Mouse (Mus musculus) lung, embryonic 15.5 days (tissue): ENCODE results near the gene Adprhl2. TPM values are rescaled to one million over a fixed set of nuclear protein-coding genes. Genes with fewer than 3 reads are reported as not detected.
A peak's percentile ranks its signal among the peaks of the same experiment; 100 is the strongest.

Source experiments
- ATAC-seq: fragments of 200-750 bp; cut with Nextera tagmentation; 2 replicates; pipeline ENCODE4 v1.8.0; 2017; ENCODE audit warnings: moderate number of reproducible peaks, borderline replicate concordance; ENCODE audit not compliant: low FRiP score, low TSS enrichment; ENCODE audit errors: extremely low read depth
- H3K27ac ChIP-seq: fragments of 300-500 bp; sonication (generic); 2 replicates; pipeline ENCODE4 v1.5.1; 2015; ENCODE audit warnings: moderate library complexity, mild to moderate bottlenecking, inconsistent platforms
- H3K27me3 ChIP-seq: fragments of 300-500 bp; sonication (generic); 2 replicates; pipeline ENCODE4 v1.6.1; 2015; ENCODE audit warnings: inconsistent platforms
- H3K36me3 ChIP-seq: fragments of 300-500 bp; sonication (generic); 2 replicates; pipeline ENCODE4 v1.6.1; 2015; ENCODE audit warnings: inconsistent platforms
- H3K4me1 ChIP-seq: fragments of 300-500 bp; sonication (generic); 2 replicates; pipeline ENCODE4 v1.6.1; 2015; ENCODE audit warnings: inconsistent platforms
- H3K4me2 ChIP-seq: fragments of 300-500 bp; sonication (generic); 2 replicates; pipeline ENCODE4 v1.6.1; 2015; ENCODE audit warnings: inconsistent platforms, mild to moderate bottlenecking, moderate library complexity
- H3K4me3 ChIP-seq: fragments of 300-500 bp; sonication (generic); 2 replicates; pipeline ENCODE4 v1.5.1; 2015; ENCODE audit warnings: mild to moderate bottlenecking, inconsistent platforms
- H3K9ac ChIP-seq: fragments of 300-500 bp; sonication (generic); 2 replicates; pipeline ENCODE4 v1.6.1; 2015; ENCODE audit warnings: inconsistent platforms
- H3K9me3 ChIP-seq: fragments of 300-500 bp; sonication (generic); 2 replicates; pipeline ENCODE4 v1.6.1; 2016; ENCODE audit warnings: inconsistent platforms
- WGBS: fragments of 180-500 bp; shearing (Covaris S2); methylation state at CpG from one replicate; pipeline ENCODE4 v1.1.7; 2015; 5-methylcytosine and 5-hydroxymethylcytosine counted together
- polyA plus RNA-seq: library from polyadenylated mRNA; unstranded; fragments of >200 nt; fragmentation: Nextera tagmentation; extraction: Ambion mirVana; gene quantifications from 2 replicates; pipeline ENCODE4 v1.2.1, GENCODE M21; 2015

Adprhl2 gene
- polyA plus RNA-seq, 1 experiment from 2014 or later: 68.6 TPM

- Histone ChIP-seq H3K27ac (no peak overlapping the region), H3K9me3 (no peaks in the 10 kb centered on the region), H3K4me3 (peak overlapping the region; percentile 49), H3K36me3 (no peaks in the 10 kb centered on the region), H3K27me3 (peaks cover 46% of the 10 kb centered on the region), H3K4me2 (peak overlapping the region; percentile 87), H3K4me1 (peaks cover 22% of the 10 kb centered on the region), H3K9ac (no peak overlapping the region)
- ATAC-seq: peak; percentile 53; the same call in 1 of the 2 replicates
- whole genome bisulfite sequencing: 16% methylated on average over 11 of the region's 11 CpGs
These were observed 34.1 kb downstream of the Adprhl2 start for GRCm38 (mm10) chr4:126287302-126287995.

DNA sequence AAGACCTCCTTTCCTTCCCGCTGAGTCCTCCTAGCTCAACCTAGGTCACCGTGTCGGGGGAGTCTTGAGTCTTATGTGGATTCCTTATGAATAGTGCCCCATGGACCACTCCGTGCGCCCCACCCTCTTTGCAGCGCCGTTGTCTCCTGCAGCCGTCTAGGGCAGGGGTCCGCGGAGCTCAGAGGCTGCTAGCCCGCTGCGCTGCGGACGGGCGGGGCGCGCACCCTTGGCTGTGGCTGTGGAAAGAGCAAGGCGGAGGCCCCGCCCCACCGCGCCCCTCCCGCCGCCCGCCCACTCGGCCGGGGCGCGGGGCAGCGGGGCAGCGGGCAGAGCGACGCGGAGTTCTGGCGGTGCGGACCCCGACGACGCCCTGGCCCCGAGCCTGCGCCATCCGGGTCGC is 35.0 kb downstream of the Adprhl2 start, which contains the start of gene Col8a2:
Col8a2 (plus strand) TSS at position 302 of the 400 bp plus-strand sequence.
- peaks cover 46% of the 10 kb centered on the region for H3K27me3 ChIP-seq
- no peaks in the 10 kb centered on the region for H3K9me3 ChIP-seq
- H3K4me1 ChIP-seq: peaks cover 25% of the 10 kb centered on the region
- peak; percentile 68 for ATAC-seq
- peak within 1 kb of the TSS; percentile 49 for H3K4me3 ChIP-seq
- H3K27ac ChIP-seq: no peak within 1 kb of the TSS
- H3K4me2 ChIP-seq: peak within 1 kb of the TSS; percentile 87
- H3K9ac ChIP-seq: peak within 1 kb of the TSS; percentile 42; the same call in 1 of the 2 replicates
- WGBS: 1% methylated on average over 31 of the region's 42 CpGs
- H3K36me3 ChIP-seq: no peaks in the 10 kb centered on the region

- 69% methylated on average over 8 of the region's 8 CpGs for WGBS
- H3K27me3 ChIP-seq: peaks cover 34% of the 10 kb centered on the region
- H3K4me2 ChIP-seq: no peak overlapping the region
- no peak overlapping the region for H3K9ac ChIP-seq
- no peaks in the 10 kb centered on the region for H3K9me3 ChIP-seq
- no peak for ATAC-seq
- H3K4me1 ChIP-seq: peaks cover 20% of the 10 kb centered on the region
- no peak overlapping the region for H3K27ac ChIP-seq
- no peak overlapping the region for H3K4me3 ChIP-seq
- H3K36me3 ChIP-seq: no peaks in the 10 kb centered on the region
These were observed 37.9 kb downstream of the Adprhl2 start for GRCm38 (mm10) chr4:126283582-126283981.

- Histone ChIP-seq H3K27me3 (peaks cover 16% of the 10 kb centered on the region), H3K9me3 (no peaks in the 10 kb centered on the region), H3K36me3 (no peaks in the 10 kb centered on the region), H3K4me3 (no peak overlapping the region), H3K4me2 (no peak overlapping the region), H3K9ac (no peak overlapping the region), H3K27ac (no peak overlapping the region), H3K4me1 (peaks cover 8% of the 10 kb centered on the region)
- ATAC-seq: no peak
- WGBS: 47% methylated on average over 9 of the region's 9 CpGs
These were observed 39.8 kb downstream of the Adprhl2 start for GRCm38 (mm10) chr4:126281706-126282105.

DNA sequence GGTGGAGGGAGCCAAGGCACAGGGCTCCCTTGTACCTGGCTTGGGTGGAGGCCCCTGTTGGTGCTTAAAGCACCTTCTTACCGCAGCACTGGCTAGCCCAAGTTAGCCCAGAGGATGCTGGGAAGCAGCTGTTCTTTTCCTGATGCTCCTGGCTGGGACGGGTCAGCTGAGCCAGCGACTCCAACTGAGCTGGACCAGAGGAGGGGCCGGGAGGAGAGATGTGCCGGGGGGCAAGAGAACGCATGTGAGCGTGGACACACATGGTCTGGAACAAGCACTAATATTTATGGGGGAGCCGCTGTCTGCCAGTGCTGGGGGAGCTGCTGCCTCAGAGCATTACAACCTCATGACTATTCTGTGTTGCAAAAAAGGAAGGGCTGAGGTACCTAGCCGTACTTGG is 42.5 kb downstream of the Adprhl2 start:
- H3K4me1 ChIP-seq: 0 out of 2 replicates have a peak, but pooled peaks cover 2% of the 10 kb centered on the region
- H3K4me2 ChIP-seq: no peak overlapping the region
- H3K27me3 ChIP-seq: no peaks in the 10 kb centered on the region
- H3K4me3 ChIP-seq: no peak overlapping the region
- no peaks in the 10 kb centered on the region for H3K9me3 ChIP-seq
- H3K9ac ChIP-seq: no peak overlapping the region
- 67% methylated on average over 9 of the region's 9 CpGs for WGBS
- no peak overlapping the region for H3K27ac ChIP-seq
- H3K36me3 ChIP-seq: peaks cover 13% of the 10 kb centered on the region
- ATAC-seq: no peak

GRCm38 (mm10) chr4:126278565-126278915 is 43.0 kb downstream of the Adprhl2 start:
- Histone ChIP-seq H3K4me2 (no peak overlapping the region), H3K27me3 (no peaks in the 10 kb centered on the region), H3K9ac (no peak overlapping the region), H3K4me1 (0 out of 2 replicates have a peak, but pooled peaks cover 2% of the 10 kb centered on the region), H3K27ac (no peak overlapping the region), H3K36me3 (peaks cover 17% of the 10 kb centered on the region), H3K4me3 (no peak overlapping the region), H3K9me3 (no peaks in the 10 kb centered on the region)
- WGBS: 35% methylated on average over 9 of the region's 9 CpGs
- no peak for ATAC-seq

- Histone ChIP-seq H3K9me3 (no peaks in the 10 kb centered on the region), H3K4me3 (no peak overlapping the region), H3K9ac (no peak overlapping the region), H3K36me3 (peaks cover 21% of the 10 kb centered on the region), H3K4me2 (peak overlapping the region; percentile 34), H3K4me1 (0 out of 2 replicates have a peak, but pooled peaks cover 2% of the 10 kb centered on the region), H3K27ac (no peak overlapping the region), H3K27me3 (no peaks in the 10 kb centered on the region)
- WGBS: 11% methylated on average over 13 of the region's 13 CpGs
- no peak for ATAC-seq
These were observed 43.5 kb downstream of the Adprhl2 start for GRCm38 (mm10) chr4:126277906-126278564.

DNA sequence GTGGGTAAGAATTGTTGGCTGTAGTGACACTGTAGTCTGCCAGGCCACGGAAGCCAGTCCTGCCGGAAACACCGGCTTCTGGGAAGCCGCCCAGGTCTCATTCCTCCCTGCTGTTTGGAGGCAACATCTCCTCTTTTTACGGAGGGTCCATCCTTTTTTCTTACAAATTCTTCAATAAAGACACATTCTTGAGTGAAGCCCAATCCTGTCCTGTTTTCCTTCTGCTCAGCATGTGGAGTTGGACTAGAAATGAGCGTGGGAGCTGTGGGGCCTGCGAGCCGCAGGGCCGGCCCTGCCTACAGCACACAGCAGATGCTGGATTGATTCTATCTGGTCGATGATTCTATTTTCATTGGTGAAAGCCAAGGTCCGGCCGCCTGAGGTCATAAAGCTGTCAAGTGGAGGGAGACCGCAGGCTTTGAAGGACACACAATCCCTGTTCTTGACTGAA is 45.8 kb downstream of the Adprhl2 start:
- H3K27ac ChIP-seq: no peak overlapping the region
- H3K4me1 ChIP-seq: no peaks in the 10 kb centered on the region
- no peak for ATAC-seq
- no peaks in the 10 kb centered on the region for H3K9me3 ChIP-seq
- no peak overlapping the region for H3K4me3 ChIP-seq
- H3K27me3 ChIP-seq: no peaks in the 10 kb centered on the region
- H3K36me3 ChIP-seq: peaks cover 26% of the 10 kb centered on the region
- no peak overlapping the region for H3K4me2 ChIP-seq
- H3K9ac ChIP-seq: no peak overlapping the region
- WGBS: 83% methylated on average over 13 of the region's 13 CpGs

DNA sequence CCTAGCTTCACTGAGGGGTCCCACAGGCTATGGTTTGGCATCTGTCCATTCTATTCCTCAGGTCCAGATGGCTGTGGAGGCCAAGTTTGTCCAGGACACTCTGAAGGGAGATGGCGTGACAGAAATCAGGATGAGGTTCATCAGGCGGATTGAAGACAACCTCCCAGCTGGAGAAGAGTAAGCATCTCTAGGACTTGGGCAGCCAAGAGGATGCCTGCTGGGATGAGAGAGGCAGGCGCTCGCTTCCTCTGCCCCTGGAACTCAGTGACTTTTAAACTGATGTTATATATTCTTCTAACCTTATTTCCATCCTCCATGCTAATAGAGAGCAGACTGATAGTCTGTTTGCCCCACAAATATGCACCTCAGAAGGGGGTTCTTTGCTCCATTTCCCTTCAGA is 46.4 kb downstream of the Adprhl2 start:
- Histone ChIP-seq H3K36me3 (peaks cover 26% of the 10 kb centered on the region), H3K27me3 (no peaks in the 10 kb centered on the region), H3K4me2 (no peak overlapping the region), H3K4me3 (no peak overlapping the region), H3K9ac (no peak overlapping the region), H3K27ac (no peak overlapping the region), H3K9me3 (no peaks in the 10 kb centered on the region), H3K4me1 (no peaks in the 10 kb centered on the region)
- no peak for ATAC-seq
- 90% methylated on average over 4 of the region's 4 CpGs for WGBS

DNA sequence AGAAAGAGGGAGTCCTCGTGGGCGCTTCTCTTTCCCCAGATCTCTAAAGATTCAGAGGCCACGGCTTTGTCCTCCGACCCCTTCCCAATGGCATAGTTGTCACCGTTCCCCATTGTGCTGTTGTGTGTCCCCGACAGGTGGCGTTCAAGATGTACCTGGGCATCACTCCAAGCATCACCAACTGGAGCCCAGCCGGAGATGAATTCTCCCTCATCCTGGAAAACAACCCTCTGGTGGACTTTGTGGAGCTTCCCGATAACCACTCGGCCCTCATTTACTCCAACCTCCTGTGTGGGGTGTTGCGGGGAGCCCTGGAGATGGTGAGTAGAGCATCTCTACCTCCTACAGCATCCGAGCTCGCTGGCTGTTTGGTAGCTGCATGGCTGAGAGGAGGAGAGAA is 47.8 kb downstream of the Adprhl2 start:
- H3K27me3 ChIP-seq: no peaks in the 10 kb centered on the region
- H3K9ac ChIP-seq: no peak overlapping the region
- H3K36me3 ChIP-seq: peaks cover 26% of the 10 kb centered on the region
- no peak overlapping the region for H3K27ac ChIP-seq
- no peak overlapping the region for H3K4me2 ChIP-seq
- no peaks in the 10 kb centered on the region for H3K4me1 ChIP-seq
- ATAC-seq: no peak
- H3K9me3 ChIP-seq: no peaks in the 10 kb centered on the region
- no peak overlapping the region for H3K4me3 ChIP-seq
- 80% methylated on average over 13 of the region's 13 CpGs for WGBS

- Histone ChIP-seq H3K27ac (no peak overlapping the region), H3K4me3 (no peak overlapping the region), H3K4me1 (no peaks in the 10 kb centered on the region), H3K27me3 (no peaks in the 10 kb centered on the region), H3K9ac (no peak overlapping the region), H3K36me3 (peaks cover 16% of the 10 kb centered on the region), H3K4me2 (no peak overlapping the region), H3K9me3 (no peaks in the 10 kb centered on the region)
- 57% methylated on average over 3 of the region's 3 CpGs for WGBS
- ATAC-seq: no peak
These were observed 52.2 kb downstream of the Adprhl2 start for GRCm38 (mm10) chr4:126269292-126269691.
